Mouse (Mus musculus) neural tube, embryonic 14.5 days (tissue): ENCODE measurements around the gene Osgep. TPM values are rescaled to one million over a fixed set of nuclear protein-coding genes. Genes with fewer than 3 reads are reported as not detected.

Experiments used
- polyA plus RNA-seq: library from polyadenylated mRNA; unstranded; fragments of >200 nt; fragmentation: Nextera tagmentation; extraction: Ambion mirVana; gene quantifications from 2 replicates; pipeline ENCODE4 v1.2.1, GENCODE M21; 2014

Osgep gene
- polyA plus RNA-seq, 1 experiment from 2014 or later, result 110 TPM

Other genes with a start within 250 kb of the Osgep start
- gene Olfr747, start 231.7 kb downstream of the Osgep start, polyA plus RNA-seq, result not detected in 2 replicates
- gene Olfr748, start 217.5 kb downstream of the Osgep start, polyA plus RNA-seq, result not detected in 2 replicates
- not detected in 2 replicates for gene Olfr749, start 179.8 kb downstream of the Osgep start, polyA plus RNA-seq
- 118 and 131 TPM in 2 replicates for gene Ttc5, start 139.4 kb downstream of the Osgep start, polyA plus RNA-seq
- not detected in 2 replicates for gene Ccnb1ip1, start 117.2 kb downstream of the Osgep start, polyA plus RNA-seq
- 43.7 and 51.5 TPM in 2 replicates for gene Parp2, start 117.1 kb downstream of the Osgep start, polyA plus RNA-seq
- 3.1 and 6.1 TPM in 2 replicates for gene Tep1, start 54.3 kb downstream of the Osgep start, polyA plus RNA-seq
- 1.8 and 2.5 TPM in 2 replicates for gene Klhl33, start 27.4 kb downstream of the Osgep start, polyA plus RNA-seq
- 166 and 180 TPM in 2 replicates for gene Apex1, start 75 bp upstream of the Osgep start, polyA plus RNA-seq
- 68.4 and 98.6 TPM in 2 replicates for gene Pip4p1, start 6.0 kb upstream of the Osgep start, polyA plus RNA-seq
- 15.4 and 22.8 TPM in 2 replicates for gene Pnp, start 6.2 kb upstream of the Osgep start, polyA plus RNA-seq
- not detected in 2 replicates for gene Gm49342, start 19.6 kb upstream of the Osgep start, polyA plus RNA-seq
- 0.46 and 0.51 TPM in 2 replicates for gene Pnp2, start 31.1 kb upstream of the Osgep start, polyA plus RNA-seq
- gene Rnase10, start 82.9 kb upstream of the Osgep start, polyA plus RNA-seq, result 0.17 TPM in 1 of 2 replicates, not detected in the other
- not detected in 2 replicates for gene Rnase9, start 117.0 kb upstream of the Osgep start, polyA plus RNA-seq
- gene Rnase11, start 125.3 kb upstream of the Osgep start, polyA plus RNA-seq, result not detected in 2 replicates
- gene Rnase12, start 132.8 kb upstream of the Osgep start, polyA plus RNA-seq, result not detected in 2 replicates
- gene Olfr750, start 149.5 kb upstream of the Osgep start, polyA plus RNA-seq, result not detected in 2 replicates
- 12.2 and 17.6 TPM in 2 replicates for gene Rnase4, start 166.2 kb upstream of the Osgep start, polyA plus RNA-seq
- gene Ang, start 166.3 kb upstream of the Osgep start, polyA plus RNA-seq, result 2.7 and 2.9 TPM in 2 replicates
- not detected in 2 replicates for gene Eddm3b, start 189.5 kb upstream of the Osgep start, polyA plus RNA-seq
- gene Rnase6, start 199.0 kb upstream of the Osgep start, polyA plus RNA-seq, result 0.50 TPM in 1 of 2 replicates, not detected in the other
- gene Rnase1, start 221.9 kb upstream of the Osgep start, polyA plus RNA-seq, result 1.1 and 1.2 TPM in 2 replicates
- not detected in 2 replicates for gene Rnase2b, start 237.4 kb upstream of the Osgep start, polyA plus RNA-seq